Mouse (Mus musculus) limb, embryonic 13.5 days (tissue): Measurements from ENCODE around the gene Asb5. TPM values are rescaled to one million over a fixed set of nuclear protein-coding genes. Genes with fewer than 3 reads are reported as not detected.
A peak's percentile ranks its signal among the peaks of the same experiment; 100 is the strongest.
"Not testable (repeated sequence)": the region's sequence is repeated elsewhere in the genome, so short reads cannot be mapped to it uniquely, and the experiment has no call there.

Experiments
- ATAC-seq: fragments of 200-750 bp; cut with Nextera tagmentation; 2 replicates; pipeline ENCODE4 v1.8.0; 2017; ENCODE audit warnings: low read depth, moderate number of reproducible peaks, moderate TSS enrichment; ENCODE audit not compliant: low FRiP score
- H3K27ac ChIP-seq: fragments of 300-500 bp; sonication (generic); 2 replicates; pipeline ENCODE4 v1.5.1; 2015; ENCODE audit warnings: inconsistent platforms, mild to moderate bottlenecking, moderate library complexity
- H3K27me3 ChIP-seq: fragments of 300-500 bp; sonication (generic); 2 replicates; pipeline ENCODE4 v1.6.1; 2015; ENCODE audit warnings: mild to moderate bottlenecking, inconsistent platforms
- H3K36me3 ChIP-seq: fragments of 300-500 bp; sonication (generic); 2 replicates; pipeline ENCODE4 v1.6.1; 2015; ENCODE audit warnings: inconsistent platforms, mild to moderate bottlenecking, moderate library complexity
- H3K4me1 ChIP-seq: fragments of 300-500 bp; sonication (generic); 2 replicates; pipeline ENCODE4 v1.6.1; 2015; ENCODE audit warnings: inconsistent platforms
- H3K4me2 ChIP-seq: fragments of 300-500 bp; sonication (generic); replicated peaks from 2 replicates; pipeline ENCODE4 v1.6.1; 2015; ENCODE audit warnings: inconsistent platforms, mild to moderate bottlenecking, moderate library complexity
- H3K4me3 ChIP-seq: fragments of 300-500 bp; sonication (generic); 2 replicates; pipeline ENCODE4 v1.5.1; 2015; ENCODE audit warnings: moderate library complexity, mild to moderate bottlenecking, inconsistent platforms
- H3K9ac ChIP-seq: fragments of 300-500 bp; sonication (generic); 2 replicates; pipeline ENCODE4 v1.6.1; 2015; ENCODE audit warnings: mild to moderate bottlenecking, inconsistent platforms
- H3K9me3 ChIP-seq: fragments of 300-500 bp; sonication (generic); 2 replicates; pipeline ENCODE4 v1.6.1; 2016; ENCODE audit warnings: inconsistent platforms
- WGBS: fragments of 180-500 bp; shearing (Covaris S2); methylation state at CpG from one replicate; pipeline ENCODE4 v1.1.7; 2015; 5-methylcytosine and 5-hydroxymethylcytosine counted together
- polyA plus RNA-seq: library from polyadenylated mRNA; unstranded; fragments of >200 nt; fragmentation: Nextera tagmentation; extraction: Ambion mirVana; gene quantifications from 2 replicates; pipeline ENCODE4 v1.2.1, GENCODE M21; 2015

Asb5 gene
- polyA plus RNA-seq, 1 experiment from 2014 or later, result 6.0 TPM

DNA sequence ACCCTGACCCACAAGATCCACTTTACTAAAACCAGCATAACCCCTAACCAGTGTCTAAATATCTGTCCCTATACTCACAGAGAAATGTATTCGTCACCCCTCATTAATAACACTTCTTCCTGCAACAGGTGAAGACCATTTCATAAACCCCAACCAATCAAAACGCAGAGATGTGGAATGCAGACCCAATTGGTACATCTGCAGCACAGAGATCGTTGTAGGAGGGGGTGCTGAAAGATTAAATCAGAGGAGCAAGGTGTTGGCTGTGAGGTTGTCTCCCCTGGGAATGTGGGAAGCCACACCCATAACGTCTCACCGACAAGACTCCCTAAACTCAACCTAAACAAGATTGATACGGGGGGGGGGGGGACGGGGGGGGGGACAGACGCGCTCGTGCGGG is 20.6 kb upstream of the Asb5 start:
- Histone ChIP-seq H3K36me3 (no peaks in the 10 kb centered on the region), H3K27me3 (no peaks in the 10 kb centered on the region), H3K27ac (no peak overlapping the region), H3K4me3 (peak overlapping the region; percentile 35), H3K9me3 (no peaks in the 10 kb centered on the region), H3K9ac (no peak overlapping the region), H3K4me1 (no peaks in the 10 kb centered on the region), H3K4me2 (peak overlapping the region; percentile 66)
- 0 out of 2 replicates have a peak, but pooled peaks have one; percentile 22 for ATAC-seq
- WGBS, result 6% methylated on average over 5 of the region's 11 CpGs

- Histone ChIP-seq H3K9me3 (no peaks in the 10 kb centered on the region), H3K4me3 (peak overlapping the region; percentile 35), H3K9ac (0 out of 2 replicates have a peak overlapping the region, but pooled peaks have one; percentile 31), H3K36me3 (no peaks in the 10 kb centered on the region), H3K27me3 (no peaks in the 10 kb centered on the region), H3K4me2 (peak overlapping the region; percentile 66), H3K27ac (no peak overlapping the region), H3K4me1 (no peaks in the 10 kb centered on the region)
- WGBS, result 3% methylated on average over 10 of the region's 10 CpGs
- ATAC-seq, result peak; percentile 59; the same call in 1 of the 2 replicates
Measured at GRCm38 (mm10) chr8:54509221-54509721, 20.1 kb upstream of the Asb5 start.

GRCm38 (mm10) chr8:54511791-54512190 is 17.6 kb upstream of the Asb5 start:
- Histone ChIP-seq H3K9ac (no peak overlapping the region), H3K4me2 (no peak overlapping the region), H3K27me3 (no peaks in the 10 kb centered on the region), H3K4me3 (no peak overlapping the region), H3K9me3 (no peaks in the 10 kb centered on the region), H3K4me1 (no peaks in the 10 kb centered on the region), H3K27ac (no peak overlapping the region), H3K36me3 (peaks cover 5% of the 10 kb centered on the region)
- 88% methylated on average over 3 of the region's 3 CpGs for WGBS
- no peak for ATAC-seq

- not testable (repeated sequence) for H3K27ac ChIP-seq
- 81% methylated on average over 5 of the region's 5 CpGs for WGBS
Measured at GRCm38 (mm10) chr8:54512200-54512599, 17.2 kb upstream of the Asb5 start.

GRCm38 (mm10) chr8:54518756-54519460 is 10.5 kb upstream of the Asb5 start:
- Histone ChIP-seq H3K9ac (no peak overlapping the region), H3K4me1 (no peaks in the 10 kb centered on the region), H3K4me2 (no peak overlapping the region), H3K27me3 (no peaks in the 10 kb centered on the region), H3K27ac (no peak overlapping the region), H3K36me3 (peaks cover 46% of the 10 kb centered on the region), H3K9me3 (no peaks in the 10 kb centered on the region), H3K4me3 (no peak overlapping the region)
- ATAC-seq, result no peak
- WGBS, result 72% methylated on average over 10 of the region's 10 CpGs

More at GRCm38 (mm10) chr8:54512200-54512599, 17.2 kb upstream of the Asb5 start:
- H3K4me1 ChIP-seq, H3K9me3 ChIP-seq, H3K27me3 ChIP-seq, H3K4me2 ChIP-seq, H3K36me3 ChIP-seq, H3K4me3 ChIP-seq, H3K9ac ChIP-seq, ATAC-seq: not testable (repeated sequence)

GRCm38 (mm10) chr8:54520516-54520915 is 8.9 kb upstream of the Asb5 start:
- WGBS, result 69% methylated on average over 4 of the region's 4 CpGs
- Histone ChIP-seq H3K4me1 (no peaks in the 10 kb centered on the region), H3K36me3 (peaks cover 50% of the 10 kb centered on the region), H3K4me2 (no peak overlapping the region), H3K9me3 (no peaks in the 10 kb centered on the region), H3K4me3 (no peak overlapping the region), H3K27me3 (no peaks in the 10 kb centered on the region), H3K9ac (no peak overlapping the region), H3K27ac (no peak overlapping the region)
- no peak for ATAC-seq

- Histone ChIP-seq H3K9me3 (no peaks in the 10 kb centered on the region), H3K4me2 (no peak overlapping the region)
- 83% methylated on average over 2 of the region's 2 CpGs for WGBS
Measured at GRCm38 (mm10) chr8:54525606-54526005, 3.8 kb upstream of the Asb5 start.

DNA sequence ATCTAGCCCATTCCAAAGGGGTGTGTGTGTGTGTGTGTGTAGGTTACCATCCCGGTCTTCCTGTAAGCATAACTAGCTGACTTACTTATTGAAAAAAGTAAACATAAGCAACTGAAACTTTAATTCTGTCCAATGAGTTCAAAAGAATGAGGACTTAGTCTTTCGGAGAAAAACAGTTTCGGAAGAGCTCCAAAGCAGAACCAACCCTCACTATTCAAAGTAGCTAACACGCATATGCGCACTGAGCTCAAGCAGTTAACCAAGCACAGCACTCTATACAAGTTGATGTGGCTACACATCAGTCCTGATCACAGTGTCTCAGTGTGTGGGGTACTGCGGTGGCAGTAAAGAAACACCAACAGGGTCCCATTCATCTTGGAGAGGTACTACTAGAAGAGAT is 2.7 kb upstream of the Asb5 start:
- ATAC-seq, result no peak
- H3K27me3 ChIP-seq, result no peaks in the 10 kb centered on the region
- peaks cover 29% of the 10 kb centered on the region for H3K36me3 ChIP-seq
- peaks cover 13% of the 10 kb centered on the region for H3K4me1 ChIP-seq
- no peak overlapping the region for H3K4me3 ChIP-seq
- no peaks in the 10 kb centered on the region for H3K9me3 ChIP-seq
- no peak overlapping the region for H3K27ac ChIP-seq
- no peak overlapping the region for H3K4me2 ChIP-seq
- no peak overlapping the region for H3K9ac ChIP-seq
- 94% methylated on average over 6 of the region's 6 CpGs for WGBS

More at GRCm38 (mm10) chr8:54525606-54526005, 3.8 kb upstream of the Asb5 start:
- peaks cover 13% of the 10 kb centered on the region for H3K4me1 ChIP-seq
- ATAC-seq, result no peak
- H3K36me3 ChIP-seq, result peaks cover 40% of the 10 kb centered on the region
- H3K4me3 ChIP-seq, result no peak overlapping the region
- H3K27me3 ChIP-seq, result no peaks in the 10 kb centered on the region
- H3K9ac ChIP-seq, result no peak overlapping the region
- no peak overlapping the region for H3K27ac ChIP-seq

- Histone ChIP-seq H3K27ac (no peak overlapping the region), H3K4me3 (peak overlapping the region; percentile 94)
- 39% methylated on average over 7 of the region's 7 CpGs for WGBS
Measured at GRCm38 (mm10) chr8:54528571-54528970, 809 bp upstream of the Asb5 start.

GRCm38 (mm10) chr8:54535172-54535571 is 5.8 kb downstream of the Asb5 start:
- H3K9ac ChIP-seq, result no peak overlapping the region
- H3K4me1 ChIP-seq, result no peaks in the 10 kb centered on the region
- no peak overlapping the region for H3K4me2 ChIP-seq
- WGBS, result 90% methylated on average over 5 of the region's 5 CpGs
- H3K4me3 ChIP-seq, result no peak overlapping the region
- no peaks in the 10 kb centered on the region for H3K27me3 ChIP-seq
- no peak for ATAC-seq
- no peak overlapping the region for H3K27ac ChIP-seq
- H3K9me3 ChIP-seq, result no peaks in the 10 kb centered on the region
- H3K36me3 ChIP-seq, result peaks cover 2% of the 10 kb centered on the region; the same call in 1 of the 2 replicates

More at GRCm38 (mm10) chr8:54528571-54528970, 809 bp upstream of the Asb5 start:
- Histone ChIP-seq H3K36me3 (peaks cover 14% of the 10 kb centered on the region), H3K9me3 (no peaks in the 10 kb centered on the region), H3K9ac (peak overlapping the region; percentile 92), H3K4me2 (peak overlapping the region; percentile 72), H3K4me1 (peaks cover 13% of the 10 kb centered on the region), H3K27me3 (no peaks in the 10 kb centered on the region)
- no peak for ATAC-seq

DNA sequence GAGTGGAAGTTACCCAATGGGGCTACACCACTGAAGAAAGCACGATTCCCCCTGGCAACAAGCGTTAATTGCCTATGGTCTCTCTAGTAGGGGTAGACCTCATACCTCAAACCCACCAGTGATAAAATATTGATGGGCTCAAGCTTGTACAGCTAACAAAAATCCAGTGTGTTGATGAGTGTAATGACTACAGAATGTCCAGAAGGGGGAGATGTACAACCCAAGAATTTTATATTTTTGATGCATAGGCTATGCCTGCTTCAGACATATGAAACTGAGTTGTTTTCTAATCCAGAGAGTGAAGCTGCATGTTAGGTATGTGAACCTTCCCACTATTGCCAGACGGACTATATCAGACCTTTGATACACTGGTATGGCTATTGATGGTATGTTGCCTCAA is 7.9 kb downstream of the Asb5 start:
- H3K36me3 ChIP-seq, result peaks cover 5% of the 10 kb centered on the region; the same call in 1 of the 2 replicates
- H3K4me3 ChIP-seq, result no peak overlapping the region
- no peak overlapping the region for H3K9ac ChIP-seq
- H3K27ac ChIP-seq, result no peak overlapping the region
- no peak for ATAC-seq
- H3K4me2 ChIP-seq, result no peak overlapping the region
- no peaks in the 10 kb centered on the region for H3K9me3 ChIP-seq
- 91% methylated on average over 3 of the region's 3 CpGs for WGBS
- no peaks in the 10 kb centered on the region for H3K27me3 ChIP-seq
- H3K4me1 ChIP-seq, result no peaks in the 10 kb centered on the region

- no peak overlapping the region for H3K4me3 ChIP-seq
- H3K36me3 ChIP-seq, result peaks cover 5% of the 10 kb centered on the region; the same call in 1 of the 2 replicates
- 71% methylated on average over 1 of the region's 1 CpGs for WGBS
- no peak overlapping the region for H3K27ac ChIP-seq
- ATAC-seq, result no peak
- H3K4me1 ChIP-seq, result no peaks in the 10 kb centered on the region
- H3K27me3 ChIP-seq, result no peaks in the 10 kb centered on the region
- H3K9ac ChIP-seq, result no peak overlapping the region
- no peaks in the 10 kb centered on the region for H3K9me3 ChIP-seq
- no peak overlapping the region for H3K4me2 ChIP-seq
Measured at GRCm38 (mm10) chr8:54541331-54541730, 12.0 kb downstream of the Asb5 start.
